Mouse (Mus musculus) limb, embryonic 13.5 days (tissue): ENCODE data around the gene Tnfaip2. TPM values are rescaled to one million over a fixed set of nuclear protein-coding genes. Genes with fewer than 3 reads are reported as not detected.

ENCODE experiments used
- ATAC-seq: fragments of 200-750 bp; cut with Nextera tagmentation; 2 replicates; pipeline ENCODE4 v1.8.0; 2017; ENCODE audit warnings: low read depth, moderate number of reproducible peaks, moderate TSS enrichment; ENCODE audit not compliant: low FRiP score
- H3K27ac ChIP-seq: fragments of 300-500 bp; sonication (generic); 2 replicates; pipeline ENCODE4 v1.5.1; 2015; ENCODE audit warnings: inconsistent platforms, mild to moderate bottlenecking, moderate library complexity
- H3K27me3 ChIP-seq: fragments of 300-500 bp; sonication (generic); 2 replicates; pipeline ENCODE4 v1.6.1; 2015; ENCODE audit warnings: mild to moderate bottlenecking, inconsistent platforms
- H3K36me3 ChIP-seq: fragments of 300-500 bp; sonication (generic); 2 replicates; pipeline ENCODE4 v1.6.1; 2015; ENCODE audit warnings: inconsistent platforms, mild to moderate bottlenecking, moderate library complexity
- H3K4me1 ChIP-seq: fragments of 300-500 bp; sonication (generic); 2 replicates; pipeline ENCODE4 v1.6.1; 2015; ENCODE audit warnings: inconsistent platforms
- H3K4me2 ChIP-seq: fragments of 300-500 bp; sonication (generic); replicated peaks from 2 replicates; pipeline ENCODE4 v1.6.1; 2015; ENCODE audit warnings: inconsistent platforms, mild to moderate bottlenecking, moderate library complexity
- H3K4me3 ChIP-seq: fragments of 300-500 bp; sonication (generic); 2 replicates; pipeline ENCODE4 v1.5.1; 2015; ENCODE audit warnings: moderate library complexity, mild to moderate bottlenecking, inconsistent platforms
- H3K9ac ChIP-seq: fragments of 300-500 bp; sonication (generic); 2 replicates; pipeline ENCODE4 v1.6.1; 2015; ENCODE audit warnings: mild to moderate bottlenecking, inconsistent platforms
- H3K9me3 ChIP-seq: fragments of 300-500 bp; sonication (generic); 2 replicates; pipeline ENCODE4 v1.6.1; 2016; ENCODE audit warnings: inconsistent platforms
- WGBS: fragments of 180-500 bp; shearing (Covaris S2); methylation state at CpG from one replicate; pipeline ENCODE4 v1.1.7; 2015; 5-methylcytosine and 5-hydroxymethylcytosine counted together
- polyA plus RNA-seq: library from polyadenylated mRNA; unstranded; fragments of >200 nt; fragmentation: Nextera tagmentation; extraction: Ambion mirVana; gene quantifications from 2 replicates; pipeline ENCODE4 v1.2.1, GENCODE M21; 2015

Gene Tnfaip2
- polyA plus RNA-seq, 1 experiment from 2014 or later, result 7.8 TPM

DNA sequence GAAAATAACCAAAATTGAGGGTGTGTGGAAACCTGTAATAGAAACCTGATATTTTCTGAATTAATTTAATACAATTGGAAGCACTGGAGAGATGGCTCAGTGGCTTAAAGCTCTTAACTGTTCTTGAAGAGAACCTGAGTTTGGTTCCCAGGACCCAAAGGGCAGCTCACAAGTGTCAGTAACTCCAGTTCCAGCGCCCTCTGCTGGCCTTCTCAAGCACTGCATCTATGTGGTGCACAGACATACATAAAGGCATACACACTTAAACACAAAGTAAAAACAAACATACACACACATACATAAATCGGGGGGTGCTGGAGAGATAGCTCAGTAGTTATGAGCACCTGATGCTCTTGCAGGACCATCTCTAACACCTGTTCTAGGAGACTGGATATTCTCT is 54.8 kb downstream of the Tnfaip2 start:
- WGBS, result 41% methylated on average over 2 of the region's 2 CpGs
- no peaks in the 10 kb centered on the region for H3K4me1 ChIP-seq
- H3K27ac ChIP-seq, result no peak overlapping the region
- no peak overlapping the region for H3K4me2 ChIP-seq
- ATAC-seq, result no peak
- H3K9me3 ChIP-seq, result no peaks in the 10 kb centered on the region
- H3K27me3 ChIP-seq, result no peaks in the 10 kb centered on the region
- H3K36me3 ChIP-seq, result no peaks in the 10 kb centered on the region
- H3K4me3 ChIP-seq, result no peak overlapping the region
- H3K9ac ChIP-seq, result no peak overlapping the region

DNA sequence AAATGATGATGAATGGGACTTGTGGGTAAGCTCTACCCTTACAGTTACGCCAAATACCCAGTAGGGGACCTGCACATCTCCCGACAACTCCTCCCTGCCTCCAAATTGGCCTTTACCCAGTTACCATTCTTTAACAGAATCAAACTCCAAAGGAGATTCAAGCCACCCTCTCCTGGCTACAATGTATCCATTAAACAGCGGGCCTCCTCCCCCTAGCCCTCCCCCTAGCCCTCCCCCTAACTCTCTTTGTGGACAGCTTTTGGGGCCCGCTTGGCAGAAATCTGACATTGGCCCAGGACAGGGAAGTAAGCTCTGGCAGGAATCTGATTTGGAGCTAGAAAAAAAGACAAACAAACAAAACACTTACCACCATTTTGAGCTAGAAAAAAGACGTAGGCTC is 57.3 kb downstream of the Tnfaip2 start:
- no peak for ATAC-seq
- H3K36me3 ChIP-seq, result no peaks in the 10 kb centered on the region
- H3K9me3 ChIP-seq, result no peaks in the 10 kb centered on the region
- no peak overlapping the region for H3K4me2 ChIP-seq
- H3K27ac ChIP-seq, result no peak overlapping the region
- 61% methylated on average over 5 of the region's 5 CpGs for WGBS
- no peak overlapping the region for H3K9ac ChIP-seq
- H3K27me3 ChIP-seq, result no peaks in the 10 kb centered on the region; the same call in 1 of the 2 replicates
- no peak overlapping the region for H3K4me3 ChIP-seq
- H3K4me1 ChIP-seq, result 0 out of 2 replicates have a peak, but pooled peaks cover 2% of the 10 kb centered on the region

DNA sequence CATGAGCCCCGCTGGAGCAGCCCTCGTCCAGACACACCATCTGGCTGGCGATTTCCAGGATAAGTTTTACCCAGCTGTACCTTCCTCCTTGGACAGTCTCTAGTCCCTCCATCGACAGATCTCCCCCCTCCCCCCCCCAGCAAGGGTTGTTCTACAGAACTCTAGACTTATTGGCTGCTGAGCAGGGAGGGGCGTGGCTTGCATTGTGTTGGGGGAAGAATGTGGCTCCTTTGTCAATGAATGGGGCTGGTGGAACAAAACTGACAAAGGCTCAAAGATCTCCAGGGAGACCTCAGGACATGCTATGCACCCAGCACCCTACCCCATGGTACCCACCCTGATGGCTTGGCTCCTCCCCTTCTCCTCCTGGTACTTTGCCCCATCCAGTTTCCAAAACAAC is 58.5 kb downstream of the Tnfaip2 start:
- Histone ChIP-seq H3K27me3 (no peaks in the 10 kb centered on the region; the same call in 1 of the 2 replicates), H3K9me3 (no peaks in the 10 kb centered on the region), H3K27ac (no peak overlapping the region), H3K9ac (no peak overlapping the region), H3K4me2 (no peak overlapping the region), H3K4me3 (no peak overlapping the region), H3K4me1 (0 out of 2 replicates have a peak, but pooled peaks cover 4% of the 10 kb centered on the region), H3K36me3 (no peaks in the 10 kb centered on the region)
- 33% methylated on average over 5 of the region's 5 CpGs for WGBS
- no peak for ATAC-seq

DNA sequence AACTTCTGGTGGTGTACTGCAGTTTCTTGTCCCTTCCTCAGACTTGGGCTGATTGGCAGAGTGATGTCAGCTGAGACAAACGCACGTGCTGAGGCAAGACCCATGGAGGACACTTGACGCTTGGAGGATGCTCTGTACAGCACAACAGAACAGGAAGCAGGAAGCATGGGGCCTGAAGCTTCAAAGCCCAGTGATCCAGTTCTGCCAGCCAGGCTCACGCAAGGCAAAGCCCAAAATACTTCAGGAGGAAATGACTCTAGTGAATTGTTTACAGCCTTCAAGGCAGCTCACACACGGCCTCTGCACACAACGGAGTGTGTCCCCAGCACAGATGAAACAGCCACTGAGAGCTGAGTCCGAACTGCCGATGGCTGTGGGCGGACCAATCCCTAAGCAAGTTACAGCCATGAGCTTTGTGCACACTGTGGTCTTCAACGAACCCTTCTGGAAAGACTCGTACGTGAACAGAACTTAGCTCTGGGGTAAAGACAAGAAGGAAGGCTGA is 60.8 kb downstream of the Tnfaip2 start:
- no peak overlapping the region for H3K4me3 ChIP-seq
- H3K9ac ChIP-seq, result no peak overlapping the region
- 68% methylated on average over 12 of the region's 12 CpGs for WGBS
- H3K9me3 ChIP-seq, result no peaks in the 10 kb centered on the region
- H3K4me1 ChIP-seq, result 0 out of 2 replicates have a peak, but pooled peaks cover 4% of the 10 kb centered on the region
- H3K27me3 ChIP-seq, result no peaks in the 10 kb centered on the region; the same call in 1 of the 2 replicates
- no peak overlapping the region for H3K27ac ChIP-seq
- no peaks in the 10 kb centered on the region for H3K36me3 ChIP-seq
- no peak overlapping the region for H3K4me2 ChIP-seq
- no peak for ATAC-seq

DNA sequence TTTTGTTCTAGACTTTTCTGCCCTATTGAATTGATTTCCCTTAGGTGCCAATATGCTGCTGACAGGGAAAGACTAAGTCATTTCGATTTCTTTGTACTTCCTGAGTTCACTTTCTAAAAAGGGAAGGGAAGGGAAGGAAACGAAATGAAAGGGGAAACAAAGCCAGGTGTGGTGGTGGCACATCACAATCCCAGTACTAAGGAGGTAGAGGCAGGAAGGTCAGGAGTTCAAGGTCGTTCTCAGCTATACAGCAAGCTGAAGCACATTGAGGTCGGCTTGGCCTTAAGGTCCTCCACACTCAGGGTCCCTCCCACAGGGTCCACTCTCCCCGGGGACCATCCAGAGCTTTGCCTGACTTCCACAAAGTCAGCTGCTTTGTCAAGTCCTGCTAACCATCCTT is 61.3 kb downstream of the Tnfaip2 start:
- no peak overlapping the region for H3K4me3 ChIP-seq
- H3K4me2 ChIP-seq, result no peak overlapping the region
- 63% methylated on average over 5 of the region's 5 CpGs for whole genome bisulfite sequencing
- H3K27me3 ChIP-seq, result no peaks in the 10 kb centered on the region; the same call in 1 of the 2 replicates
- H3K9me3 ChIP-seq, result no peaks in the 10 kb centered on the region
- no peak for ATAC-seq
- H3K9ac ChIP-seq, result no peak overlapping the region
- H3K27ac ChIP-seq, result no peak overlapping the region
- H3K4me1 ChIP-seq, result 0 out of 2 replicates have a peak, but pooled peaks cover 4% of the 10 kb centered on the region
- H3K36me3 ChIP-seq, result no peaks in the 10 kb centered on the region

Other genes starting within 250 kb of the Tnfaip2 start
- 0.60 and 1.1 TPM in 2 replicates for gene Amn, start 171.4 kb upstream of the Tnfaip2 start, polyA plus RNA-seq
- 26.5 and 32.4 TPM in 2 replicates for gene Cdc42bpb, start 64.8 kb upstream of the Tnfaip2 start, polyA plus RNA-seq
- 9.5 and 13.8 TPM in 2 replicates for gene Lbhd2, start 35.7 kb upstream of the Tnfaip2 start, polyA plus RNA-seq
- 6.6 and 6.9 TPM in 2 replicates for gene Exoc3l4, start 25.5 kb upstream of the Tnfaip2 start, polyA plus RNA-seq
- 9.0 and 9.1 TPM in 2 replicates for gene Gm266, start 43.4 kb downstream of the Tnfaip2 start, polyA plus RNA-seq
- gene Eif5, start 95.5 kb downstream of the Tnfaip2 start, polyA plus RNA-seq, result 597 and 611 TPM in 2 replicates
- 40.3 and 43.8 TPM in 2 replicates for gene Mark3, start 132.1 kb downstream of the Tnfaip2 start, polyA plus RNA-seq
- gene Ckb, start 229.9 kb downstream of the Tnfaip2 start, polyA plus RNA-seq, result 128 and 135 TPM in 2 replicates
- 10.7 and 13.0 TPM in 2 replicates for gene Trmt61a, start 235.6 kb downstream of the Tnfaip2 start, polyA plus RNA-seq